Mouse (Mus musculus): ENCODE measurements around the gene Podxl2.

GRCm38 (mm10) chr6:88903708-88904107, 28.9 kb upstream of the Podxl2 start:
- TF ChIP-seq CTCF (IDR thresholded peaks at IDR 0.05; ENCODE audit: control insufficient read depth, insufficient read depth, insufficient read length): no peak
- TF ChIP-seq MYOD1 (IDR thresholded peaks at IDR 0.05; ENCODE audit: control insufficient read depth, insufficient read length, low read depth): no peak
- TF ChIP-seq USF1 (IDR thresholded peaks at IDR 0.05; ENCODE audit: low read depth): no peak
- TF ChIP-seq MYOG (IDR thresholded peaks at IDR 0.05; ENCODE audit: control insufficient read depth, extremely low read depth, insufficient read length): no peak
- no peak for TF ChIP-seq MAX (IDR thresholded peaks at IDR 0.05)
- TF ChIP-seq CEBPB (IDR thresholded peaks at IDR 0.05; ENCODE audit: low read depth): no peak

Data from C2C12 (cell line).